Mouse (Mus musculus) G1E (cell line): ENCODE data around the gene Hamp2.

Source experiments
- CTCF ChIP-seq: IDR thresholded peaks from 2 replicates; pipeline ENCODE4 v1.5.1; 2012; ENCODE audit warnings: low read depth, low read length, inconsistent platforms, mixed read lengths
- GATA1 ChIP-seq: IDR thresholded peaks from 2 replicates; pipeline ENCODE4 v1.6.1; 2012; ENCODE audit warnings: borderline replicate concordance, low read length, inconsistent platforms, mixed read lengths
- GATA2 ChIP-seq: IDR thresholded peaks from 2 replicates; pipeline ENCODE4 v1.6.1; 2012; ENCODE audit warnings: low read depth, low read length, inconsistent platforms, borderline replicate concordance
- POLR2AphosphoS5 ChIP-seq: IDR thresholded peaks from 2 replicates; pipeline ENCODE4 v1.6.1; 2012; ENCODE audit warnings: low read depth, low read length, inconsistent platforms; ENCODE audit not compliant: insufficient replicate concordance
- TAL1 ChIP-seq: conservative IDR thresholded peaks from 2 replicates; pipeline ENCODE4 v1.6.1; 2012; ENCODE audit warnings: low read depth, low read length, inconsistent platforms, mixed read lengths

DNA sequence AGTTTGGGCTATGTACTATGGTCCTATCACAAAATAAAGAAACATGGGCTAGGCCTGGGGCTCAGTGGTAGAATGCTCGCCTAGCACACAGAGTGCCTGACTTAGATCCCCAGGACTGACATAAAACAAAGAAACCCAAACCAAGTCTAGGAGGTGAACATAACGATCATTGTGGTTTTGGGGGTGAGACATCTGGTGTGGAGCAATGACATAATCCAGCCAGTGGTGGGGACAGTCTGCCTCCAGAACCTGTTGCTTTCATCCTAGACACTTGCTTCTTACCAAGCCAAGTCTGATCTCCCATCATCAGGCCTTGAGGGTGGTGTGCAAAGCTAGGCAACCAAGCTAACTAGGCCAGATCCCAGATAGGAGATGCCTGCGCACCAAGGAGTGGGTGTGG is 42.2 kb upstream of the Hamp2 start:
- TF ChIP-seq CTCF (no peak), GATA2 (no peak), POLR2AphosphoS5 (no peak), GATA1 (no peak), TAL1 (no peak)
